Mouse (Mus musculus): ENCODE measurements at regions not wholly inside any gene's neighbourhood (a gene's known extent, or its start where the extent isn't known, plus 50 kb on each side); places are given as distances from the start of the nearest gene placed in this dataset.

DNA sequence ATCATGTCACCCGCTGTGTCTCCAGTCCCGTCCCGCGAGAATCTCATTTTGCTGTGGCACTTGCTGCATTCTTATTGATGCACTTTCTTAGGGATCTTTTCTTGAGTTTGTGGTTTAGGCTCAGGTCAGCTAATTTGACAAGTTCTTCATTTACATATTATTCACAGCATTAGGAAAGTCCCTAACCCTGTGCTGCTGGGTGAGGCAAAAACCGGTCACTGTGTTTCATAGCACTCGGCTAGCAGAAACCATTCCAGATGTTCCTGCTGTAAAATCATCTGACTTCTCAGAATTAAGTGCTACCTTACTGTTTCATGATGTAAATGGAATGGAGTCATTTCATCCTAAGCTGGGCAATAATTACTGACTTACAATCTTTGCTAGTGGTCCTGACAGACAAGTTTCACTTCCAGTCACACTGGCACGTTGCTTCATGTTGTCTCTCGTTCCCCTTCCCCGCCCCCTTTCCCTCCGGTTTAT lies 391.1 kb upstream of the Mmadhc start:
- TF ChIP-seq POLR2A (IDR thresholded peaks at IDR 0.05; ENCODE audit: control insufficient read depth, low read depth, low read length): no peak
- TF ChIP-seq CTCF (IDR thresholded peaks at IDR 0.05; ENCODE audit: control insufficient read depth, insufficient read depth, insufficient replicate concordance, low read depth, low read length): no peak

Measured in testis, adult 2 months (tissue).